Mouse (Mus musculus) adipose tissue, adult 10 weeks (tissue): ENCODE data around the gene Pithd1. TPM values are rescaled to one million over a fixed set of nuclear protein-coding genes. Genes with fewer than 3 reads are reported as not detected.

Source experiments
- polyA plus RNA-seq: library from polyadenylated mRNA; stranded (reverse); fragments of 350-450 nt; fragmentation: Illumina TruSeq; extraction: RNeasy Lipid Tissue Mini Kit (QIAGEN cat#74804); gene quantifications from one replicate; pipeline ENCODE4 v1.2.3, GENCODE M21; 2014; ENCODE audit warnings: low read depth, low replicate concordance

Pithd1 gene
- polyA plus RNA-seq: 46.8 TPM

DNA sequence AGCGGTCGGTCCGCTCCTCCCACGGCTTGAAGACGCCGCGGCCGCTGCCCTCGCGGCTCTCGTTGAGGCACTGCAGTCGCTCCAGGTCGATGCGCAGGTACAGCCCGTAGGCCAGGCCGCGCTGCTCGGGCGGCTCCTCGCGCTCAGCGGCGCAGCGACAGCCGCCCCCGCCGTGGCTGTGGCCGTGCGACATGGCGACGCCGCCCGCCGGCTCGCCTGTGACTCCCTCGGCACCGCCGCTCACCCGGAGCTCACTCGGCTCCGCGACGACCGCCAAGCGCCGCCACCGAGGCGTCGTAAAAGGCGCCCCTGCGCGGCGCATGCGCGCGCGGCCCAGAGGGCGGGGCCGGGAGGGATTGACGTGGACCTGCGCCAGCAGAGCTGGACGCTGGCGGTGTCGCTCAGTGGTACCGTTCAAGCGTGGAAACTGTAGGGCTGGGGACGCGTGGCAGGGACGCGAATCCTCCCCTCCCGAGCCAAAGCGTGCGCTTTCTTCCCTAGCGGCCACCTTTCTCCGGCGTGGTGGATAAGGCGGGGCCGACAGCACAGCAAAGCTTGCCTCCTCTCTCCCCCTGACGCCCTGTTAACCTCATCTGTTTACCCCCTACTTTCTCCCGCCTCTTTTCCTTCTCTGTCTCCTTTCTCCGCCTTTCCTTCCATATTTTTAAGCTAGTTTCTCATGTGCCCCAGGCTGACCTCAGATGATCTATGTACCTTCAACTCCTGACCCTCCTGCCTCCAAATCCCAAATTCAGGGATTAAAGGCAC, at the start of gene Pithd1:
Gene Pithd1 (minus strand): TSS at position 322 of the 768 bp plus-strand sequence.

DNA sequence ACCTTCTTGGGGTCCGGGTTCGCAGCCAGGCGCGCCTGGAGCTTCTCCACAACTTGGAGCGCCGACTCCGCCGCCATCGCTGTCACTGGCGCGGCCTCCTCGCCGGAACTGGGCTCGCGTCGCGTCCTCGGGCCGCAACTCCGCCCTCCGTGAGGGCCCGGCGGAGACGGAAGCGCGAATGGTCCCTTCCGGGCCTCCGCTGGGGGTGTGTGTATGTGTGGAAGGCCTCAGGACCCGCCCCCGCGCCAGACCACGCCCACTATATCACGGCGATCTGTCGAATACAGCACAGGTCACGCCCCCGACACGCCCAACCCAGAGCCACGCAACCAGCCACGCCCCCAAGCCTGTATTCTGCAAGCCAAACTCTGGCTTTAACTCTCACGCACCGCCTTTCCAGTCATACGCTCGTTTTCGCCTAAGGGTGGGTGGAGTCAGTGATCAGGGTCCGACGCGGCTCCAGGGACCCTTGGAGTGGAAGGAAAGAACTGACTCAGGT, 34.5 kb upstream of the Pithd1 start, which contains the start of gene Eloa:
Gene Eloa (minus strand): TSS at position 215 of the 499 bp plus-strand sequence.

DNA sequence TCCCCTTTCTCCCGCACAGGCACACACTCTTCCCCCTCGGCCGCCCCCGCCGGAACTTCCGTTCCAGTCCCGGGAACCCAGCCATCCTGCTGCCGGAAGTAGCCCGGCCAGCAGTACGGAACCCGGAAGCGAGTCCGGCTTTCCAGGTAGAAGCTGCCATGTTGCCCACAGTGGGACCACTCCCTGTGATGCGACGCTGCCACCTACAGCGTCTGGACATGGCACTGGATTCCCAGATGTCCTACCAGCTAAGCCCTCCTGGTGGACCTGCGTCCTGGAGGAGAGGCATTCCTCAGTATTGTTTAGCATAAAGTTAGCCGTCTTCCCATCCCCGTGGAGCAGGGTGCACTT, 14.5 kb downstream of the Pithd1 start, which contains the start of gene Lypla2:
Gene Lypla2 (minus strand): TSS at position 71 of the 351 bp plus-strand sequence.

DNA sequence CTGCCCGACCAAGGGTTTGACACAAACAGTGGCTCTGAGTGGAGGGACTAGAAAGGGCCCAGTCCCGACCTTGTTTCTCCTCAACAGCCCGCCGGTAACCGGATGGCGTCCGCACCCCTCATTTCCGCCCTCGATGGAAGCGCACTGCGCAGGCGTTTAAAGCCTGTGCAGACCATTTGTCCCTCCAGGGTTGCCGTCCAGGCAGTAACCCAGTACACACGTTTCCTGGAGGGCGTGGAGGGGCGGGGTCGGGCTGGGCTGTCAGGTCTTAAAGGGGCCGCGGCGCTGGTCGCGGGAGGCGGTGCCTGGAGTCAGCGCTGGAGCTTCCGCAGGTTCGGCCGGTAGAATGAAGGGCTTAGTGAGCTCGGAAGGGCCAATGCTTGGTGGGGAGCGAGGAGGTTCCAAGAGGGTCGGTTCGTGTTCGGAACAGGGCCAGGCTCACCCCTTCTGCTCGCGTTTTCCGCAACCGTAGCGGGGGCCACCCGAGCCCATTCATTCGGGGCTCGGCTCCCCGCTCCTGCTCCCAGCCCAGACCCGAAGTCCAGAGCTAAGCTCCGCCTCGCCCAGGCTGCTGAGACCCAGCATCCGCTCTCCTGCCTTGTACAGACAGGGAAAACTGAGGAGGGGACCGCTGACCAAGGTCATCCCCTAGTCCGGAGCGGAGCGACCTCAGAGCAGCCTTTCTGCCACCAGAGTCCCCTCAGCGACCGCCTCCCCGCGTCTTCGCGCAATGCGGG, 23.4 kb downstream of the Pithd1 start, which contains the start of gene Gale:
Gene Gale (plus strand): TSS at position 271 of the 737 bp plus-strand sequence.

DNA sequence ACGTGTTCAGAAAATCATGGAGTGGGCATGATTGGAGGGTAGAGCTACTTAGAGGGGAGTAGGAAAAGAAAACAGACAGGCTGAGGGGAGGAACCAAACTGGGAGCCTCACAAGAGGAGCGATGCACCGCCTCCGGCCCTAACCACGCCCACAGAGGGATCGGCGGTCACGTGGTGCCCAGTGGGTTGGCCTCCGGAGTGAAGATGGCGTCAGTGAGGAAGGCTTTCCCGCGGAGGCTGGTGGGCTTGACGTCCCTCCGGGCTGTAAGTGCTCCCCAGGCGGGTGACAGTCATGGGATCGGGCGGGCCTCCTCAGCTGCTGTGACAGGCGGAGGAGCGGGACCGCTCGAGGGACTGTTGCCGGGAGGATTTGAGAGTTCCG, 40.8 kb downstream of the Pithd1 start, which contains the start of gene Hmgcl:
Gene Hmgcl (plus strand): TSS at position 171 of the 381 bp plus-strand sequence.

Other genes with a start within 250 kb of the Pithd1 start
- gene Myom3, start 227.5 kb downstream of the Pithd1 start, polyA plus RNA-seq: 2.2 TPM
- gene Srsf10, start 131.5 kb downstream of the Pithd1 start, polyA plus RNA-seq: 89.6 TPM
- 131 TPM for gene Pnrc2, start 113.4 kb downstream of the Pithd1 start, polyA plus RNA-seq
- 0.78 TPM for gene Cnr2, start 91.9 kb downstream of the Pithd1 start, polyA plus RNA-seq
- 212 TPM for gene Fuca1, start 66.5 kb downstream of the Pithd1 start, polyA plus RNA-seq
- 52.3 TPM for gene Hmgcl, start 40.8 kb downstream of the Pithd1 start, polyA plus RNA-seq
- 29.9 TPM for gene Gale, start 23.5 kb downstream of the Pithd1 start, polyA plus RNA-seq
- gene Lypla2, start 14.6 kb downstream of the Pithd1 start, polyA plus RNA-seq: 50.2 TPM
- 24.2 TPM for gene Eloa, start 34.5 kb upstream of the Pithd1 start, polyA plus RNA-seq
- gene Rpl11, start 66.2 kb upstream of the Pithd1 start, polyA plus RNA-seq: 1,130 TPM
- gene Id3, start 156.2 kb upstream of the Pithd1 start, polyA plus RNA-seq: 58.8 TPM
- gene E2f2, start 185.1 kb upstream of the Pithd1 start, polyA plus RNA-seq: 0.99 TPM
- gene Asap3, start 219.1 kb upstream of the Pithd1 start, polyA plus RNA-seq: 5.0 TPM